Mouse (Mus musculus): ENCODE measurements around the gene Fkbp15. TPM values are rescaled to one million over a fixed set of nuclear protein-coding genes. Genes with fewer than 3 reads are reported as not detected.

Gene Fkbp15
- polyA plus RNA-seq, 1 experiment from 2014 or later = 24.3 TPM

GRCm38 (mm10) chr4:62306840-62307239 lies 53.5 kb downstream of the Fkbp15 start:
- no peaks in the 10 kb centered on the region for H3K4me1 ChIP-seq
- no peaks in the 10 kb centered on the region for H3K27me3 ChIP-seq
- H3K4me3 ChIP-seq (replicated peaks) = no peak overlapping the region
- no peak overlapping the region for H3K9ac ChIP-seq
- no peak overlapping the region for H3K27ac ChIP-seq
- H3K36me3 ChIP-seq = peaks cover 71% of the 10 kb centered on the region
- no peak overlapping the region for H3K4me2 ChIP-seq
- ATAC-seq (replicated peaks; ENCODE audit: low FRiP score) = no peak
- H3K9me3 ChIP-seq (replicated peaks) = no peaks in the 10 kb centered on the region
- WGBS = 93% methylated on average over 4 of the region's 4 CpGs

GRCm38 (mm10) chr4:62306301-62306700 lies 54.0 kb downstream of the Fkbp15 start:
- Histone ChIP-seq H3K4me3 (replicated peaks) (no peak overlapping the region), H3K9ac (no peak overlapping the region), H3K27ac (no peak overlapping the region), H3K9me3 (replicated peaks) (no peaks in the 10 kb centered on the region), H3K36me3 (peaks cover 72% of the 10 kb centered on the region), H3K4me1 (no peaks in the 10 kb centered on the region), H3K27me3 (no peaks in the 10 kb centered on the region), H3K4me2 (no peak overlapping the region)
- 85% methylated on average over 1 of the region's 1 CpGs for WGBS
- no peak for ATAC-seq (replicated peaks; ENCODE audit: low FRiP score)

- ATAC-seq (replicated peaks; ENCODE audit: low FRiP score) = no peak
- Histone ChIP-seq H3K27me3 (no peaks in the 10 kb centered on the region), H3K9ac (no peak overlapping the region), H3K36me3 (peaks cover 93% of the 10 kb centered on the region), H3K4me1 (no peaks in the 10 kb centered on the region), H3K4me3 (replicated peaks) (no peak overlapping the region), H3K9me3 (replicated peaks) (no peaks in the 10 kb centered on the region), H3K27ac (no peak overlapping the region), H3K4me2 (no peak overlapping the region)
- 53% methylated on average over 1 of the region's 1 CpGs for WGBS
Observed at GRCm38 (mm10) chr4:62303288-62303687, 57.1 kb downstream of the Fkbp15 start.

- Histone ChIP-seq H3K4me3 (replicated peaks) (no peak overlapping the region), H3K27ac (no peak overlapping the region), H3K4me2 (no peak overlapping the region), H3K27me3 (no peaks in the 10 kb centered on the region), H3K36me3 (peaks cover 93% of the 10 kb centered on the region), H3K9me3 (replicated peaks) (no peaks in the 10 kb centered on the region), H3K4me1 (no peaks in the 10 kb centered on the region), H3K9ac (no peak overlapping the region)
- 42% methylated on average over 2 of the region's 2 CpGs for WGBS
- ATAC-seq (replicated peaks; ENCODE audit: low FRiP score) = no peak
Observed at GRCm38 (mm10) chr4:62302795-62303194, 57.6 kb downstream of the Fkbp15 start.

- Histone ChIP-seq H3K4me3 (replicated peaks) (no peak overlapping the region), H3K9me3 (replicated peaks) (no peaks in the 10 kb centered on the region), H3K36me3 (peaks cover 93% of the 10 kb centered on the region), H3K27ac (no peak overlapping the region), H3K4me2 (no peak overlapping the region), H3K27me3 (no peaks in the 10 kb centered on the region), H3K9ac (no peak overlapping the region), H3K4me1 (no peaks in the 10 kb centered on the region)
- WGBS = 96% methylated on average over 2 of the region's 2 CpGs
- no peak for ATAC-seq (replicated peaks; ENCODE audit: low FRiP score)
Observed at GRCm38 (mm10) chr4:62300001-62300400, 60.3 kb downstream of the Fkbp15 start.

- Histone ChIP-seq H3K9me3 (replicated peaks) (no peaks in the 10 kb centered on the region), H3K36me3 (peaks cover 73% of the 10 kb centered on the region), H3K9ac (no peak overlapping the region), H3K4me3 (replicated peaks) (no peak overlapping the region), H3K4me1 (peaks cover 21% of the 10 kb centered on the region), H3K4me2 (no peak overlapping the region), H3K27ac (no peak overlapping the region), H3K27me3 (no peaks in the 10 kb centered on the region)
- ATAC-seq (replicated peaks; ENCODE audit: low FRiP score) = no peak
- WGBS = 80% methylated on average over 3 of the region's 3 CpGs
Observed at GRCm38 (mm10) chr4:62297280-62298130, 62.8 kb downstream of the Fkbp15 start.

- no peak overlapping the region for H3K4me2 ChIP-seq
- H3K27me3 ChIP-seq = no peaks in the 10 kb centered on the region
- WGBS = 97% methylated on average over 1 of the region's 1 CpGs
- peaks cover 52% of the 10 kb centered on the region for H3K36me3 ChIP-seq
- ATAC-seq (replicated peaks; ENCODE audit: low FRiP score) = no peak
- no peaks in the 10 kb centered on the region for H3K9me3 ChIP-seq (replicated peaks)
- H3K4me3 ChIP-seq (replicated peaks) = no peak overlapping the region
- no peak overlapping the region for H3K9ac ChIP-seq
- H3K4me1 ChIP-seq = peaks cover 25% of the 10 kb centered on the region
- no peak overlapping the region for H3K27ac ChIP-seq
Observed at GRCm38 (mm10) chr4:62294741-62295140, 65.6 kb downstream of the Fkbp15 start.

GRCm38 (mm10) chr4:62293219-62293861 lies 67.0 kb downstream of the Fkbp15 start:
- Histone ChIP-seq H3K9ac (no peak overlapping the region), H3K36me3 (peaks cover 40% of the 10 kb centered on the region), H3K4me2 (no peak overlapping the region), H3K4me1 (peaks cover 26% of the 10 kb centered on the region), H3K27ac (no peak overlapping the region; the same call in 1 of the 2 replicates), H3K9me3 (replicated peaks) (no peaks in the 10 kb centered on the region), H3K27me3 (no peaks in the 10 kb centered on the region), H3K4me3 (replicated peaks) (no peak overlapping the region)
- 33% methylated on average over 10 of the region's 10 CpGs for WGBS
- ATAC-seq (replicated peaks; ENCODE audit: low FRiP score) = peak; percentile 50

- ATAC-seq (replicated peaks; ENCODE audit: low FRiP score) = peak; percentile 40
- no peak overlapping the region for H3K4me3 ChIP-seq (replicated peaks)
- H3K27me3 ChIP-seq = no peaks in the 10 kb centered on the region
- no peak overlapping the region for H3K27ac ChIP-seq
- H3K36me3 ChIP-seq = peaks cover 33% of the 10 kb centered on the region
- 33% methylated on average over 8 of the region's 8 CpGs for WGBS
- no peaks in the 10 kb centered on the region for H3K9me3 ChIP-seq (replicated peaks)
- no peak overlapping the region for H3K9ac ChIP-seq
- no peak overlapping the region for H3K4me2 ChIP-seq
- H3K4me1 ChIP-seq = peaks cover 33% of the 10 kb centered on the region
Observed at GRCm38 (mm10) chr4:62292461-62293180, 67.7 kb downstream of the Fkbp15 start.

GRCm38 (mm10) chr4:62290816-62291505 lies 69.4 kb downstream of the Fkbp15 start:
- 96% methylated on average over 9 of the region's 9 CpGs for WGBS
- Histone ChIP-seq H3K27me3 (no peaks in the 10 kb centered on the region), H3K4me3 (replicated peaks) (no peak overlapping the region), H3K36me3 (peaks cover 17% of the 10 kb centered on the region; the same call in 1 of the 2 replicates), H3K4me1 (peaks cover 41% of the 10 kb centered on the region), H3K9ac (no peak overlapping the region), H3K27ac (no peak overlapping the region), H3K4me2 (no peak overlapping the region), H3K9me3 (replicated peaks) (no peaks in the 10 kb centered on the region)
- ATAC-seq (replicated peaks; ENCODE audit: low FRiP score) = no peak

GRCm38 (mm10) chr4:62289226-62289625 lies 71.1 kb downstream of the Fkbp15 start:
- H3K36me3 ChIP-seq = peaks cover 7% of the 10 kb centered on the region; the same call in 1 of the 2 replicates
- H3K27me3 ChIP-seq = no peaks in the 10 kb centered on the region
- WGBS = 88% methylated on average over 7 of the region's 7 CpGs
- no peak for ATAC-seq (replicated peaks; ENCODE audit: low FRiP score)
- no peak overlapping the region for H3K9ac ChIP-seq
- H3K4me3 ChIP-seq (replicated peaks) = no peak overlapping the region
- H3K4me2 ChIP-seq = no peak overlapping the region
- H3K4me1 ChIP-seq = peaks cover 36% of the 10 kb centered on the region
- no peaks in the 10 kb centered on the region for H3K9me3 ChIP-seq (replicated peaks)
- H3K27ac ChIP-seq = no peak overlapping the region

Data from kidney, embryonic 15.5 days (tissue).